Mouse (Mus musculus) forebrain, embryonic 12.5 days (tissue): ENCODE data around the gene Cmas. TPM values are rescaled to one million over a fixed set of nuclear protein-coding genes. Genes with fewer than 3 reads are reported as not detected.

Experiments used
- ATAC-seq: fragments of 200-750 bp; cut with Nextera tagmentation; 2 replicates; pipeline ENCODE4 v1.8.0; 2017; ENCODE audit warnings: moderate TSS enrichment; ENCODE audit not compliant: low FRiP score
- H3K27ac ChIP-seq: fragments of 300-500 bp; sonication (generic); 2 replicates; pipeline ENCODE4 v1.5.1; 2016; ENCODE audit warnings: mild to moderate bottlenecking
- H3K27me3 ChIP-seq: fragments of 300-500 bp; sonication (generic); 2 replicates; pipeline ENCODE4 v1.6.1; 2016; ENCODE audit warnings: mild to moderate bottlenecking
- H3K36me3 ChIP-seq: fragments of 300-500 bp; sonication (generic); replicated peaks from 2 replicates; pipeline ENCODE4 v1.6.1; 2016; ENCODE audit warnings: mild to moderate bottlenecking
- H3K4me1 ChIP-seq: fragments of 300-500 bp; sonication (generic); 2 replicates; pipeline ENCODE4 v1.6.1; 2016
- H3K4me2 ChIP-seq: fragments of 300-500 bp; sonication (generic); 2 replicates; pipeline ENCODE4 v1.6.1; 2016; ENCODE audit warnings: mild to moderate bottlenecking, moderate library complexity
- H3K4me3 ChIP-seq: fragments of 300-500 bp; sonication (generic); replicated peaks from 2 replicates; pipeline ENCODE4 v1.5.1; 2016; ENCODE audit warnings: mild to moderate bottlenecking
- H3K9ac ChIP-seq: fragments of 300-500 bp; sonication (generic); 2 replicates; pipeline ENCODE4 v1.6.1; 2016; ENCODE audit warnings: mild to moderate bottlenecking
- H3K9me3 ChIP-seq: fragments of 300-500 bp; sonication (generic); 2 replicates; pipeline ENCODE4 v1.6.1; 2016
- WGBS: fragments of 180-500 bp; shearing (Covaris S2); methylation state at CpG from one replicate; pipeline ENCODE4 v1.1.7; 2016; 5-methylcytosine and 5-hydroxymethylcytosine counted together
- polyA plus RNA-seq: library from polyadenylated mRNA; unstranded; fragments of >200 nt; fragmentation: Nextera tagmentation; extraction: Ambion mirVana; gene quantifications from 2 replicates; pipeline ENCODE4 v1.2.1, GENCODE M21; 2016

The Cmas gene
- polyA plus RNA-seq, 1 experiment from 2014 or later, result 117 TPM

DNA sequence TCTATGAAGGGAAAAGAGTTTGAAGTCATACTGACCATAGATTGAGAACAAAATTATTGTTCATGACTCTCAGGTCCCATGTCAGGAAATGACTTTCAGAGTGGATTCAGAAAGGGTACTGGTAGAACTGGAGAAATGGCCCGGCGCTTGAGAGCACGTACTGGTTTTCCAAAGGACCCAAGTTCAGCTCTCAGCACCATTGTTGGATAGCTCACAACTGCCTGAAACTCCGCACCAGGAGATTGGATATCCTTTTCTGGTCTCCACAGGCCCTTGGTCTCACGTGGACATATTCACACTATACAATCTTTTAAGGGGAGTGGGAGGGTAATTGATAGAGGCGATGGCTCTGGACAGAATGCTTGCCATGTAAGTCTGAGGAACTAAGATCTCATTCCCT, 1.5 kb downstream of the Cmas start:
- Histone ChIP-seq H3K4me3 (peak overlapping the region; percentile 91; the same call in 1 of the 2 replicates), H3K36me3 (peaks cover 7% of the 10 kb centered on the region; the same call in 1 of the 2 replicates), H3K27ac (no peak overlapping the region), H3K9me3 (no peaks in the 10 kb centered on the region), H3K4me1 (peaks cover 26% of the 10 kb centered on the region), H3K27me3 (peaks cover 26% of the 10 kb centered on the region), H3K4me2 (peak overlapping the region; percentile 70), H3K9ac (peak overlapping the region; percentile 38; the same call in 1 of the 2 replicates)
- WGBS, result 94% methylated on average over 6 of the region's 6 CpGs
- ATAC-seq, result no peak

DNA sequence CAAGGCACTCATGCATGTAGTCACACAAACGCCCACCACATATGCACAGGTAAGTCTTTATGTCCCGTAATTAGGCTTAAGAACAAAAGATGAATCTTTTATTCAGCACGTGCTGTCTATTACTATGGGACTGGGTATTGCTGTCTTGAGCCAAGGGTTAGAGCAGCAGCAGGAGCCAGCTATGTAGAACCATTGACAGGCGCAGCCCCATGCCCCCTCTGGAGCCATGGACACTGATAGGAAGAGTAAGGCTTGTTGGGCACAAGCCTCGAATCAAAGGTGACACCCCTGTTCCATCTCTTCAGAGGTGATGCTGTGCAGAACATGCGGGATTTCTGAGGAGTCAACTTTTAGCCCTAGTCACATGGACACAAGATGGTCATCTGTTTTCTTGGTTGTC, 2.1 kb downstream of the Cmas start:
- H3K9me3 ChIP-seq, result no peaks in the 10 kb centered on the region
- WGBS, result 93% methylated on average over 6 of the region's 6 CpGs
- no peak overlapping the region for H3K9ac ChIP-seq
- no peak overlapping the region for H3K4me2 ChIP-seq
- no peak overlapping the region for H3K27ac ChIP-seq
- no peak for ATAC-seq
- no peak overlapping the region for H3K4me3 ChIP-seq
- peaks cover 26% of the 10 kb centered on the region for H3K4me1 ChIP-seq
- H3K27me3 ChIP-seq, result peaks cover 20% of the 10 kb centered on the region
- peaks cover 7% of the 10 kb centered on the region; the same call in 1 of the 2 replicates for H3K36me3 ChIP-seq

DNA sequence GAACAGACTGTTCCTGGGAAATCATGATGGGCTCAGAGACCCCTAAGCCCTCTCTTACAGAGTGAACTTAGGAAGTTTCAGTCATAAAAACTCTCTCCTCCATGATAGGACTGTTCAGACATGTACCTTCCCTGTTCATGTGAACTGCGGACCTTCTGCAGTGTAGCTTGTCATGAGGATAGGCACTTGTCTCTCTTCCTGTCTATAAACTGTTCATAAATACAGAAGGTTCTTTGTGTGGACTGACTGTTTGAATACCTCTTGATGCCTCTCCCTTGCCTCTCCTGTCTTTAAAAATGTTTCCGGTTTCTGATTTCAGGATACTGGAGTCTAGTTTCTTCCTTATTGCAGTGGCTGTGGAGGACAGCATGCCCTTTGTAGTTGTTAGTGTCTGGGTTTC, 3.1 kb downstream of the Cmas start:
- H3K4me1 ChIP-seq, result peaks cover 26% of the 10 kb centered on the region
- 93% methylated on average over 2 of the region's 2 CpGs for WGBS
- no peaks in the 10 kb centered on the region for H3K9me3 ChIP-seq
- H3K27me3 ChIP-seq, result peaks cover 13% of the 10 kb centered on the region
- H3K27ac ChIP-seq, result no peak overlapping the region
- no peak for ATAC-seq
- no peak overlapping the region for H3K4me2 ChIP-seq
- H3K9ac ChIP-seq, result no peak overlapping the region
- H3K36me3 ChIP-seq, result peaks cover 15% of the 10 kb centered on the region
- H3K4me3 ChIP-seq, result no peak overlapping the region

DNA sequence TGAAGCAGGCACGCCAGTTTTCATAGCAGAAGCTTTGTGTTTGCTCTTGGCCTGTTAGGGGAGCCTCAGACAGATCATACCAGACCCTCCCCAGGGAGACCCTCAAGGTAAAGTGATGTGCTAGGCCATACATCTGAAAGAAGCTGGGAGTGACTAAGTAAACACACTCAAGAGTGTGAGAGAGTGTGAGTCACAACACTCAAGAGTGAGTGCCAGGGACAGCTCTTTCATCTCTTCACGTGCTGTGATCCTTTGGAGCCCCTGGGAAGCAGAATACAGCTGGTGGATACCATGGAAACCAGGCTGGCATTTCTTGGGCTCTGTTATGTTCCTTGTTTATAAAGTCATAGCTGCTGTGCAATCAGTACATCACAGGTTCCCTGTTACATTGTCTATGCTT, 8.4 kb downstream of the Cmas start:
- Histone ChIP-seq H3K27me3 (no peaks in the 10 kb centered on the region), H3K36me3 (peaks cover 67% of the 10 kb centered on the region), H3K9ac (no peak overlapping the region), H3K4me2 (no peak overlapping the region), H3K9me3 (no peaks in the 10 kb centered on the region), H3K4me3 (no peak overlapping the region), H3K27ac (no peak overlapping the region), H3K4me1 (peaks cover 2% of the 10 kb centered on the region; the same call in 1 of the 2 replicates)
- WGBS, result 79% methylated on average over 2 of the region's 2 CpGs
- no peak for ATAC-seq

DNA sequence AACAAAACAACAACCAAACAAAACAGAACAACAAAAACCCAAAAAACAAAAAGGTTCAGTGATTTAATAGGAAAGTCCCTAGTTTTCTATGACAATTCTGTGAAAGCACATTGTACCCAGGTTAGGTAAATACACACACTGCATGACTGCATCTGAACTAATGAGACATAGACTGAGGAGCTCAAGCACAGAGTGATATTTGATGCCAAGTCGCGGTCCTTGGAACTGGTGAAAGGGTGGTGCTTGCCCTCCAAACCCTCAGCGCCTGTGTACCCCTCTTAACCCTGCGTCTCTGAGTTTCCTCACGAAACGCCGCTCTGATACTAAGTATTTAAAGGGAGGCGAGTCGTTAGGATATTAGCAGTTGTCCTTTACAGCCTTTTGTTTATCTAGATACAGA, 10.8 kb downstream of the Cmas start:
- 92% methylated on average over 9 of the region's 9 CpGs for WGBS
- no peaks in the 10 kb centered on the region for H3K4me1 ChIP-seq
- no peak overlapping the region for H3K4me2 ChIP-seq
- no peaks in the 10 kb centered on the region for H3K9me3 ChIP-seq
- H3K36me3 ChIP-seq, result peaks cover 82% of the 10 kb centered on the region
- no peak overlapping the region for H3K4me3 ChIP-seq
- H3K27me3 ChIP-seq, result no peaks in the 10 kb centered on the region
- no peak overlapping the region for H3K27ac ChIP-seq
- H3K9ac ChIP-seq, result no peak overlapping the region
- ATAC-seq, result no peak

DNA sequence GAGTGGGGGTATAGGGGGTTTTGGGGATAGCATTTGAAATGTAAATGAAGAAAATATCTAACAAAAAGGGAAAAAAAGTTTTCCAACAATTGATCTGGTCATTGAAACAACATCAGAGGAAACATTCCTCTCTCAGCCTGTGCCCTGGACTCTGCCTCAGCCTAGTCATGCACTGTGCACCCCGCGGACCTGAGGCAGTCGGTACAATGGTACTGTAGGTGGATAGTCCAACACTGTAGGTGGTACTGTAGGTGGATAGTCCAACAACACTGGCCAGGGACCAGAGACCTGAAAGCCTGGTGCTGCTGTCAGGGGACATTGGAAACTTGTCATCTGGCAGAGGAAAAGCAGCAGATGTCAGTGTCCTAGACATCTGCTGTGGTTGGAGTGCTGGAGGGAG, 13.4 kb downstream of the Cmas start:
- Histone ChIP-seq H3K4me1 (no peaks in the 10 kb centered on the region), H3K9ac (no peak overlapping the region), H3K27ac (no peak overlapping the region), H3K4me3 (no peak overlapping the region), H3K9me3 (no peaks in the 10 kb centered on the region), H3K4me2 (no peak overlapping the region), H3K36me3 (peaks cover 97% of the 10 kb centered on the region), H3K27me3 (no peaks in the 10 kb centered on the region)
- no peak for ATAC-seq
- 93% methylated on average over 3 of the region's 3 CpGs for WGBS

DNA sequence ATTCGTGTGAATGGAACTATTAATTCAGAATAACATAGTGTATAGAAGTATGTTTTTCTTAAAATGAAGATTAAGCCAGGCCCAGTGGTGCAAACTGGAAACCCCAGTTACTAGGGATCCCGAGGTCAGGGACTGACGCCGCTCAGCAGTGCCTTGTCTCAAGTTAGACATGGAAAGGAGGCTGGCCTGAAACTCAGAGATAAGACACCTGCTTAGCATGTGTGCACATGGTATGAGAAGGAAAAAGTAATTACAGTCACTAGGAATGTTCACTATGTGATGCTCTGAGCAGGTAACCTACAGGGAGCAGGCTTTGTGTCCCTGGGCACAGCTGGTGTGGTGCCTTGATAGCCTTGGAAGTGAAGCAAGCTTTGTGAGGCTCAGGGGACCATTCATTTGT, 15.2 kb downstream of the Cmas start:
- 93% methylated on average over 4 of the region's 4 CpGs for WGBS
- H3K9me3 ChIP-seq, result no peaks in the 10 kb centered on the region
- peaks cover 96% of the 10 kb centered on the region for H3K36me3 ChIP-seq
- no peaks in the 10 kb centered on the region for H3K4me1 ChIP-seq
- H3K27me3 ChIP-seq, result no peaks in the 10 kb centered on the region
- no peak overlapping the region for H3K4me2 ChIP-seq
- no peak overlapping the region for H3K27ac ChIP-seq
- no peak overlapping the region for H3K9ac ChIP-seq
- no peak for ATAC-seq
- H3K4me3 ChIP-seq, result no peak overlapping the region

DNA sequence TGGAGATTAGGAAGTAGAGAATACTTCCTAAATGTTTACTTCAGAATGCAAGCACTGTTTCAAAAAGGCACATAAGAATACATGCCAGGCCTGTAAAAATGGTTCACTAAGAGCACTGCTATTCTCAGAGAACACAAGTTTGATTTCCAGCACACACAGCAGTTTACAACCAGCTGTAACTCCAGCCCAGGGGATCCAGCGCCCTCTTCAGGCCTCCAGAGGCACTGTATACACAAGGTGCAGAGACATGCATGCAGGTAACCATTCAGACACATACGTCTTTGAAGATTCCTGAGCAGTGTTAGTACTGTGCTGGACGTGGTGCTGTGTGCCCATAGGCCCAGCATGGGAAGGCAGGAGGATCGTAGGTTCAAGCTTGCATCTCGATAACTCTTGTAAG, 17.1 kb downstream of the Cmas start:
- Histone ChIP-seq H3K4me3 (no peak overlapping the region), H3K4me1 (no peaks in the 10 kb centered on the region), H3K36me3 (peaks cover 77% of the 10 kb centered on the region), H3K9me3 (no peaks in the 10 kb centered on the region), H3K27ac (no peak overlapping the region), H3K4me2 (no peak overlapping the region), H3K9ac (no peak overlapping the region), H3K27me3 (no peaks in the 10 kb centered on the region)
- no peak for ATAC-seq
- WGBS, result 93% methylated on average over 5 of the region's 5 CpGs

DNA sequence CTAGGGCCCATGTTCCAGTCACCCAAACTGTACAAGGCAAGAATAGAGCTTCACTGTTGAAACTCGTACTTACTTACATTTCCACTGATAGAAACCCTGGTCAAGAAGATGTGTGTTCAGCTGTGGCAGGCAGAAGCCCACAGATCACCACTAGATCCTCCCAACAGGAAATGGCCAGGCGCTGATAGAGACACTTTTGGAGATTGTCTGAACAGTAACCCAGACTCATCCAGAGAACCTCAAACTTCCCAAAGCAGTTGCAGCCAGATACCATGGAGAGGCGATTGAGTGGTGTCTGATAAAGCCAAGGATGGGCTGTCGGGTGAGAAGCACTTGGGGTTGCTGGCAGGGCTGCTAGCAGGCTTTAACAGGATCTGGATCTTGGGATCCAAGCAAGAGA, 20.4 kb downstream of the Cmas start:
- no peak overlapping the region for H3K4me2 ChIP-seq
- H3K4me3 ChIP-seq, result no peak overlapping the region
- no peaks in the 10 kb centered on the region for H3K27me3 ChIP-seq
- H3K27ac ChIP-seq, result no peak overlapping the region
- H3K4me1 ChIP-seq, result peaks cover 18% of the 10 kb centered on the region
- no peak overlapping the region for H3K9ac ChIP-seq
- H3K36me3 ChIP-seq, result peaks cover 45% of the 10 kb centered on the region
- no peaks in the 10 kb centered on the region for H3K9me3 ChIP-seq
- no peak for ATAC-seq
- 90% methylated on average over 4 of the region's 4 CpGs for WGBS

DNA sequence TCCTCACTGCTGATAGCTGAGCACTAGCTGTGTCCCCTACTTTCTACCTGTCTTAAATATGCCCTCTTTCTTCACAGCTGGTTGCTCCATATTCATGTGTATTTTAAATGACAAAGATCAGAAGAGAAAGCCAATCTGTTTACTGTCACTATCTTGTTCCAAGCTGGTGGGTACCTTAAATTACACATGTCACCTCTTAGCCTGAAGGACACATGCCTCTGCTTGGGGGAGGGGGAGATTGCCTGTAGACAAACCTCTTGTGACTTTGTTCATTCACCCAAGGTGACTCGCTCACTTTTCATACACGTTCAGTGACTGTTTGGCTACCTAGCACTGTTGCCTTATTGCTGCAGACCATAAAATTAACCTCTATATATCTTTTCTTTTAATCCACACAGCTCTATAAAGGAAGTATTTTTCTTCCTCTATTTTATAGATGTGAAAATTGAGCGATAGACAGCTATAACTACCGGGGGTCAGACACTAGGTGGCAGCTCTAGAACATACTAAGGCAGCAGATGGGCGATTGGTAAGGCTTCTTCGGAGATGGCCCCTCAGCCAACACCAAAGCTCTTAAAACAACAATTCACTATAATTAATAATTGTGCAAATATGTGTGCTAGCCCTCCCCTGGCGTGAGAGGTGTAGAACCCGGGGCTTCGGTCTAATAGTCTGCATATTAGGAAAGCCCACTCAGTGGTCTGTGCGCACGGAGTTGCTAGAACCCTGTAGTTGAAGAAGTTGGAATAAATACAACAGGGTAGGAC, 22.7 kb downstream of the Cmas start:
- H3K27ac ChIP-seq, result 0 out of 2 replicates have a peak overlapping the region, but pooled peaks have one; percentile 43

DNA sequence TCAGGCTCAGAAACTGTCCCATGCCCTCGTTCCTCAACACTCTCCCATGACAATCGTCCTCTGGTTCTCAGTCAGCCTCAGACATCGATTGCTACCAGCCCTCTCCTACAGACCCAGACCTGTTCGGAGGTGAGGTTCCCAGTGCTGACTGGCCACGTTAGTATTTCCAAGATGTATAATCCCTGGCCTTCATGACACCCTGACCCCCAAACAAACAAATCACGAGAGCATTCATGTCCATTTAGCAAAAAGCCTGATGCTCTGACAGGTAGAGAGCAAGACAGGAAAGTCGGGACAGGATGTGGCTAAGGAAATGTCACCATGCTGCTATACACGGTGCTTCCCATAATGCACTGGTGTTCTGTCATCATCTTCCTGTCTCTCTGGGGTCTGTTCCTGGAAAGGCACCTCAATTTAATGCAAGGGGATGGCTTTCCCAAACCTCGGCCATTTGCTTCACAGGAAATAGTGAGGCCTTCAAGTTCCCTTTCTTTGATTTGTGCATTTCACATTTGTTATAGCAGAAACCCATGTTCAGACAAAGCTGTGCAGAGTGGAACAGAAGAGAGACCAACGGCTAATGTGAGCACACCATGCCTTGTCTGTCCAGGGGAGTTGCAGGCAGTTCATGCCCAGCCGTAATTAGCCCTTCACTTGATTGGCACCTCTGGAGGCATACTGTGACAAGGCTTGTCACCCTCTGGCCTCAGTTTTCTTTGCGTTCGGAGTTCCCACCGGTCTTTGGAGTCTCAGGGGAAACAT, 23.5 kb downstream of the Cmas start:
- H3K4me2 ChIP-seq, result no peak overlapping the region
- WGBS, result 40% methylated on average over 14 of the region's 14 CpGs
- no peaks in the 10 kb centered on the region for H3K9me3 ChIP-seq
- H3K27ac ChIP-seq, result 0 out of 2 replicates have a peak overlapping the region, but pooled peaks have one; percentile 43
- peak; percentile 84 for ATAC-seq
- H3K4me1 ChIP-seq, result peaks cover 18% of the 10 kb centered on the region
- H3K9ac ChIP-seq, result no peak overlapping the region
- H3K27me3 ChIP-seq, result peaks cover 15% of the 10 kb centered on the region
- no peak overlapping the region for H3K4me3 ChIP-seq
- H3K36me3 ChIP-seq, result peaks cover 15% of the 10 kb centered on the region

More for the DNA sequence above, 22.7 kb downstream of the Cmas start:
- Histone ChIP-seq H3K27me3 (peaks cover 15% of the 10 kb centered on the region), H3K36me3 (peaks cover 22% of the 10 kb centered on the region), H3K4me1 (peaks cover 18% of the 10 kb centered on the region), H3K4me2 (no peak overlapping the region), H3K9ac (no peak overlapping the region), H3K4me3 (no peak overlapping the region), H3K9me3 (no peaks in the 10 kb centered on the region)
- 55% methylated on average over 11 of the region's 11 CpGs for WGBS
- ATAC-seq, result peak; percentile 59

DNA sequence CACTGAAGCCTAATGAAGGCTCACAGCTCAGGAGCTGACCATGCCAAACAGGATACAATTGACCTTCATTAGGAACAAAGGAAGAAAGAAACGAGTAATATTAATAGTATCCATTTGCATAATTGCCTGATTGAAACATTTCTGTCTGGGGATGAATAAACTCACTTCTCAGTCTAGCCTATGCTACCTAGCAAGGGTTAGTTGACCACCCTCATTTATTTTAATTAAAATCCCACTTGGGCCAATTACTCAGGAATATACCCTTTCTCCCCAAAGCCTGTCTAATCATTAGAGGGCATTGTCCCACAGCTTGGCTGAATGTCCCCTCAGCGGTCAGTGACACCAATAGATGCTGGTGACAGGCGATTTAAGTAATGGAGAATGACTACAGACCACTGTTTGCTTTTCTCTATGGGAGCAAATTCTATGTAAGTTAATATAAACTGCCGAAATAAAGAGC, 24.1 kb downstream of the Cmas start:
- H3K27ac ChIP-seq, result no peak overlapping the region
- WGBS, result 30% methylated on average over 4 of the region's 4 CpGs
- ATAC-seq, result peak; percentile 69; the same call in 1 of the 2 replicates

More for the DNA sequence above, 24.1 kb downstream of the Cmas start:
- H3K27me3 ChIP-seq, result peaks cover 15% of the 10 kb centered on the region
- no peaks in the 10 kb centered on the region for H3K9me3 ChIP-seq
- no peak overlapping the region for H3K4me2 ChIP-seq
- H3K9ac ChIP-seq, result no peak overlapping the region
- peaks cover 11% of the 10 kb centered on the region for H3K36me3 ChIP-seq
- no peak overlapping the region for H3K4me3 ChIP-seq
- H3K4me1 ChIP-seq, result peaks cover 18% of the 10 kb centered on the region
